Mouse (Mus musculus): ENCODE data around the gene Atp8b5.

DNA sequence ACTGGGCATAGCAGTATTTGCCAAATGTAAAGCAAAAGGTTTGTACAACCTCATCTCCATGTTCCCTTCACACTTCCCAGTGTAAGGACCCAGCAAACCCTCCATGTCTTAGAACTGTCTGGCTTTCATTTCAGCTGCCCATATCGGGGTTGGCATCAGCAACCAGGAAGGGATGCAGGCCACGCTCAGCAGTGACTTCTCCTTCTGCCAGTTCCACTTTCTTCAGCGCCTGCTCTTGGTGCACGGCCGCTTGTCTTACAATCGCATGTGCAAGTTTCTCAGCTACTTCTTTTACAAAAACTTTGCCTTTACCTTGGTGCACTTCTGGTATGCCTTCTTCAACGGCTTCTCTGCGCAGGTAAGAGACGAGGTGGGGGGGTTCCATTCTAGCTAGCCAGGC, 100.8 kb downstream of the Atp8b5 start:
- no peak for TF ChIP-seq CTCF (IDR thresholded peaks at IDR 0.05; ENCODE audit: borderline replicate concordance, control insufficient read depth, extremely low read depth, insufficient read depth, low read length, poor library complexity)
- TF ChIP-seq POLR2A (IDR thresholded peaks at IDR 0.05; ENCODE audit: control insufficient read depth, extremely low read depth, insufficient read depth, low read length, poor library complexity), result no peak

Measured in thymus, adult 2 months (tissue).